Mouse (Mus musculus) embryonic fibroblast, embryonic 13.5 days (primary cell): ENCODE data around the gene Crabp2. TPM values are rescaled to one million over a fixed set of nuclear protein-coding genes. Genes with fewer than 3 reads are reported as not detected.
"Not testable (repeated sequence)": the region's sequence is repeated elsewhere in the genome, so short reads cannot be mapped to it uniquely, and the experiment has no call there.

Source experiments
- H3K27ac ChIP-seq: 2 replicates; pipeline ENCODE4 v1.5.1; 2012; ENCODE audit warnings: low read length, control low read depth, inconsistent platforms; ENCODE audit not compliant: insufficient read depth
- H3K4me1 ChIP-seq: 2 replicates; pipeline ENCODE4 v1.6.1; 2011; ENCODE audit warnings: low read length; ENCODE audit not compliant: control insufficient read depth, insufficient read depth
- H3K4me3 ChIP-seq: 2 replicates; pipeline ENCODE4 v1.5.1; 2011; ENCODE audit warnings: mild to moderate bottlenecking, control low read depth, low read length; ENCODE audit not compliant: insufficient read depth
- CTCF ChIP-seq: IDR thresholded peaks from 2 replicates; pipeline ENCODE4 v1.5.1; 2011; ENCODE audit warnings: mild to moderate bottlenecking, control low read depth, low read length, moderate library complexity, borderline replicate concordance; ENCODE audit not compliant: insufficient read depth
- POLR2A ChIP-seq: IDR thresholded peaks from 2 replicates; pipeline ENCODE4 v1.6.1; 2011; ENCODE audit warnings: low read depth, mild to moderate bottlenecking, control low read depth, low read length, moderate library complexity
- polyA plus RNA-seq: library from polyadenylated mRNA; stranded (reverse); fragments of >200 nt; gene quantifications from 2 replicates; pipeline ENCODE4 v1.2.4, GENCODE M21; 2011; ENCODE audit warnings: low read depth; ENCODE audit not compliant: missing spikeins, insufficient read length

Crabp2 gene
- 80.0 and 99.8 TPM in 2 replicates for polyA plus RNA-seq

DNA sequence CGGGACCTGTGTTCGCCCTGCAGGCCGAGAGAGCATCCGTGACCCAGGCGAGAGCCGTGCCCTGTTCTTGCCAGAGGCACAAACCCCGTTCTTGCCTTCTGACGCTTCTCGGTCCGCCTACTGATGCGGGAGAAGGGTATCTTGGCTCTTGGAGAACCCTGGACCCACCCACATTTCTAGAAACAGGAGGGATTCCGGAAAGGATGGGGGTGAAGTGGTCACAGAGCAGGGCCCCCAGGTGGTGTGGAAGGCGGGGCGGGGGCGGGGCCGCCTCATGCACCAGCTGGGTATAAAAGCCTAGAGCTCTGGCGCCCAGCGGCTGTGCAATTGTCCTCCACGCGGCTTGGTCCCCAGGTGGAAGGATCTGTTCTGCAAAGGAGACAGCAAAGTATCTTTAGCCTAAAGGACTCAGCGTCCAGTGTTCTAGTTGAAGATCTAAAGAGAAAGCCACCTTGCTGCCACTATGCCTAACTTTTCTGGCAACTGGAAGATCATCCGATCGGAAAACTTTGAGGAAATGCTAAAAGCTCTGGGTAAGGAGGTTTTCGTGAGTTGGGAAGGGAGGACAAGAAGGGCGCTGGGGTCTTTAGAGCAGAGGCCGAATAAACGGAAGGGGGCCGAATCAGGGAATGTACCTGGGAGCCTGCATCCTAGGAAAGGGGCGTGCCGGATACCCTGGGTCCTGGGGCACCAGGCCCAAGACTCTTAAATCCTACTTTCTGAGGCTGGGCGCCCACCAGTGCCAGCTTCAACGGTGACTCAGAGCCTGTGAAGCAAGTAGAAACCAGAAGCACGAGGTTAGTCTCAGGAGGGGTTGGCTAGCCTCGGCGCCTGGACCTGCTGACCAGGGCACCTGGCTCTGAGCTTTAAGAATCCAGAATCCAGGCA is at the start of gene Crabp2:
Gene Crabp2, plus strand, starts transcription at position 289 of the 888 bp plus-strand sequence.
- H3K4me1 ChIP-seq: peaks cover 37% of the 10 kb centered on the region
- H3K4me3 ChIP-seq: peak within 1 kb of the TSS; percentile 28
- TF ChIP-seq POLR2A (peak; percentile 82), CTCF (no peak)
- peak within 1 kb of the TSS; percentile 73 for H3K27ac ChIP-seq

DNA sequence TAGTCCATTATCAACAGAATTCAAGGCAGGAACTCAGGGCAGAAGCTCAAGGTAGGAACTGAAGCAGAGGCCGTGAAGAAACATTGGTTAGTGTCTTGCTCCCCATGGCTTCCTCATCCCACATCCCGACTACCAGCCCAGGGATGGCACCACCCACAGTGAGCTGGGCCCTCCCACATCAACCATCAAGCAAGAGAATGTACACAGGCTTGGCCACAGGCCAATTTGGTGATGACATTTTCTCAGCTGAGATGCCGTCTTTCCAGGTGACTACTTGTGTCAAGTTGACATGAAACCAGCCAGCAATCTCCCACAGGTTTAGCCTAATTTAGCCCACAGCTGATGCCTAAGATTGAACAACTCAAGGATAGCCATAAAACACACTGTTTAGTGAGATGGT is 49.2 kb upstream of the Crabp2 start:
- H3K4me1 ChIP-seq: no peaks in the 10 kb centered on the region
- TF ChIP-seq POLR2A (no peak), CTCF (no peak)
- no peak overlapping the region for H3K4me3 ChIP-seq
- no peak overlapping the region for H3K27ac ChIP-seq

DNA sequence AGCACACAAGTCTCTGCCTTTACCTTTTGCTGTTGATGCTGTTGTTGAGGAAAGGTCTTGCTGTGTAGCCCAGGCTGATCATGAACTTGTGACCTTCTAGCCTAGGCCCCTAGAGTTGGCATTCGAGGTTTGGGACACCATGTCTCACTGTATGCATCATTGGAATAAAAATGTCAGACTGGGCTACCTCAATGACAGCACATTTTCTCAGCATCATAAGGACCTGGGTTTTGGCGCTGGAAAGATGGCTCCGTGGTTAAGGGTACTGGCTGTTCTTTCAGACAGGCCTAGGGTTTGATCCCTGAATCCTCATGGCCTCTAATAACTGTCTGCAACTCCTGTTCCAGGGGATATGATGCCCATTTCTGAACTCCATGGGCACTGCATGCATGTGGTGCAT is 48.7 kb upstream of the Crabp2 start:
- TF ChIP-seq POLR2A: no peak
- no peak for TF ChIP-seq CTCF
- no peak overlapping the region for H3K4me3 ChIP-seq
- no peak overlapping the region for H3K27ac ChIP-seq
- no peaks in the 10 kb centered on the region for H3K4me1 ChIP-seq

DNA sequence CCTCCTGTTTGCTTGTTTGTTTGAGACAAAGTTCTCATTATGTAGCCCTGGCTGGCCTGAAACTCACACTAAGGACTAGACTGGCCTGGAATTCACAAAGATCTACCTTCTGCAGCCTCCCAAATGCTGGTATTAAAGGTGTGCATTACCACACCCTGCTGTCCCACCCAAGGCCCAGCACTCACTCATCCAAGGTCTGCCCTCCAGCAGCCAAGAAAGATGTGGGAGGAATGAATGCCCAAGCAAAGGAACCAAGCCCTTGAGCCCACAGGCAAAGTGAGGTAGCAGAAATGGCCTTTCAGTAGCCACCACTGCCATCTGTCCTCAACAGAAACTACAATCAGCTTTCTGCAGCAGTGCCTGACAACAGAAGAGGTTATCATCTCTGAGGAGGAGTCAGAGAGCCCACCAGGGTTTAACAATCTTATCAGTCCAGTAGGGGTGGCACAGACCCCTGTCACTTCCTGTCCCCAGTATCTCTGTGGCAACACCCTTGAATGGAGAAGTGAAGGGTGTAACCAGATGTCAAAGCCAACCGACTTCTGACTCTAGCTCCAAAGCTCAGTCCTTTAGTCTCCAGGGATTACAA is 47.3 kb upstream of the Crabp2 start:
- no peaks in the 10 kb centered on the region for H3K4me1 ChIP-seq
- H3K4me3 ChIP-seq: no peak overlapping the region
- TF ChIP-seq POLR2A (no peak), CTCF (no peak)
- no peak overlapping the region for H3K27ac ChIP-seq

DNA sequence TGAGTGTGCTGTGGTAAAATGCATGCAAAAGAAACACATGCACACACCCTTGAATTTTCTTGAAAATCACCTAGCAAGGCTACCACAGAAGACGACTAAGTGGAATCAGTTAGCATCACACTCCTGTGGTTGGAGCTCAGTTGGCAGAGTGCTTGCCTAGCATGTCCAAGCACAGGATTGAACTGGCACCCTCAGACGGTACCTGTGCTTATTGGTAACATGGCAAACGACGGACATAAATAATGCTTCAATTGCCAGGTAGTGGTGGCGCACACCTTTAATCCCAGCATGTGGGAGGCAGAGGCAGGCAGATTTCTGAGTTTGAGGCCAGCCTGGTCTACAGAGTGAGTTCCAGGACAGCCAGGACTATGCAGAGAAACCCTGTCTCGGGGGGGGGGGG is 46.5 kb upstream of the Crabp2 start:
- H3K27ac ChIP-seq, H3K4me3 ChIP-seq, H3K4me1 ChIP-seq: not testable (repeated sequence)

DNA sequence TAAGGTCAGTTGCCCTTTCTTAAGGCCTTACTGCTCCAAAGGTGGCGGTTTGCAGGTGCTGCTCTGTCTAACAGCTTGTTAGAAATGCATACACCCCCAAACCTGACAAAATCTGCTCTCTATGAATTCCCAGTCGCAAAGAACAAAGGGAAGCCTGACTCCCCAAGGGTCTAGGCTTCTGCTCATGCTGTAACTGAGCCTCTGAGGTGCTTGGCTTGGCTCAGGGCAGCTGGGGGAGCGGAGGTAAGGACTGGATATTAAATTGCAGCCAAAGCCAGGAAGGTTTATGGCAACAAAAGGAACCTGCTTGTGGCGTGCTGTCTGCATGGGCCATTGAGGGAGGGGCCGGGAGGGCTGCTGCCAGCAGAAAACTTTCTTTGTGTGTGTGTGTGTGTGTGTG is 44.6 kb upstream of the Crabp2 start:
- no peak overlapping the region for H3K4me3 ChIP-seq
- no peaks in the 10 kb centered on the region for H3K4me1 ChIP-seq
- TF ChIP-seq POLR2A: no peak
- no peak for TF ChIP-seq CTCF
- H3K27ac ChIP-seq: no peak overlapping the region

DNA sequence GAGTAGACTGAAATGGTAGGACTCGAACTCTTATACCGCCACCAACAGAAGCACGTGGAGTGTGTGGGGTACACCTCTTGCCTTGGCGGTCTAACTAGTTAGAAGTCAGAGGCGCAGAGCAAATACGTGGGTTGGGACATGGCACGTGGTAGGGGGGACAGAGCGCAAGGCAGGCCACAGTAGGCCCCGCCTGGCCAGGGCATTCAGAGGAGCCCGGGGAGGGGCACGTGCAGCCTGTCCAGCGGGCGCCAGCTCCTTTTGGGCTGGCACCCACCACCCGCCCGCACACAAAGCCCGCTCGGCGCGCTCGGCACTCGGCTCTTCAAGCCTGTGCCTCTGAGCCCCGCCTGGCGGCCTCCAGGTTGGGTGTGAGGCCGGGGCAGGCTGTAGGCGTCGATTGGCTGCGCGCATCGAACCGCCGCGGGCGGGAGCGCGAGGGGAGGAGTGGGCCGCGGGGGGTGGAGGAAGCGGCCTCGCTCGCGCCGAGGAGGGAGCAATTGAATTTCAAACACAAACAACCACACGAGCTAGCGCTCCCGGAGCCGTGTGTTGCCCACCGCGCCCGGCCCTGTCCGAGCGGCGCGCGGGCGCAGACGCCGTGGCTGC is 42.5 kb upstream of the Crabp2 start, which contains the start of gene Hdgf:
Gene Hdgf, plus strand, starts transcription at position 442 of the 606 bp plus-strand sequence.
- TF ChIP-seq POLR2A (peak; percentile 70), CTCF (no peak)
- Histone ChIP-seq H3K27ac (peak within 1 kb of the TSS; percentile 97), H3K4me3 (peak within 1 kb of the TSS; percentile 96), H3K4me1 (0 out of 2 replicates have a peak, but pooled peaks cover under 1% of the 10 kb centered on the region)

DNA sequence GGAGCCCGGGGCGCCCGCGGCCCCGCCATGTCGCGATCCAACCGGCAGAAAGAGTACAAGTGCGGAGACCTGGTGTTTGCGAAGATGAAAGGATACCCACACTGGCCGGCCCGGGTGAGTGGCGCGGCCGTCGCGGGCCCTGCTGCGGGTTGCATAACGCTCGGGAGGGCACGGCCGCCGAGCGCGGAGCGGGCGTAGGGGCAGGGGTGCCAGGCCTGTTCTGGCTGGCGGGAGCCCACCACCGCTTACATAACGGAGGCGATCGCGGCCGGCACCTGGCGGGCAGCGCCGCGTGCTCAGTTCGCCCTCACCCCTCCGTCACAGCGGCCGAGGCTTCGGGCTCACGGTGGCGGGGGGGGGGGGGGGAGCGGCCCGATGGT is 41.9 kb upstream of the Crabp2 start:
- TF ChIP-seq CTCF: no peak
- no peak for TF ChIP-seq POLR2A
- 0 out of 2 replicates have a peak, but pooled peaks cover 4% of the 10 kb centered on the region for H3K4me1 ChIP-seq
- H3K27ac ChIP-seq: peak overlapping the region; percentile 97
- peak overlapping the region; percentile 96 for H3K4me3 ChIP-seq

DNA sequence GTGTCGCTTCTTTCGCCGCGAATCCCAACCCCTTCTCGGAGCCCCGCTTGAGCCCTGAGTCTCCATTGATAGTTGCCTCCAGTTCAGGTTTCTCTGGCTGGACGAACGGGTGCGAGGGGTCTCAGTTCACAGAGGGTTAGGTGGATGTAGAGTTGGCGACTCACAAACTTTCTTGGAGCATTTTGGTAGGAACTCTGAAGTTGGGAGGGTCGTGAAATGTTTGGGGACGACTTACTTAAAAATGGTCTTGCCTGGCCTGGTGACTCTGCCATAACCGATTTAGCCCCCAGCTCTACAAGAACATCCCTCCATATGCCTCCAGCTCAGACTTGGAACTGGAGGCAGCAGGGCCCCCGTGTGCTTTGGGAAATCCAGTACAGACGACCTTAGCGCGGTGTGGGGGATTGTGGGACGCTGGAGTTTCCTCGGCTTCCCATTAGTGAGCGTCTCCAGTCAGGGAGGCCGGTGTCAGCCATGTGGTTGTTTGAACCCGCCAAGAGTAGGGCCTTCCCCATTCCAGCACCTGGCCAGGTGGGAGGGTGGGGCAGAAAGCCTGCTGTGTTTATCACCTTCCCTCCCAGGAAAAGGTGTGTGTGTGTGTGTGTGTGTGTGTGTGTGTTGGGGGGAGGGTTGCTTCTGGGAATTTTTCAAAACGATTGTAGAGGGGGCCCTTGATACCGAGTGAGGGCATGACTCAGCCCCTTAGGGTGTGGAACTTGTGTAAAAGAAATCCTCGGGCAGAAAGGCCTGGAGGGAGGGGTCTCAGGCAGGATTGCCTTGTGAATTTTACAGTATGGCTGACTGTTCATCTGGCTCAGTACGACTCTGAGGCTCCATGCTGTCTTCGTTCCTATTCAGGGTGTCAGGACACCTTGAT is 41.2 kb upstream of the Crabp2 start:
- Histone ChIP-seq H3K4me3 (peak overlapping the region; percentile 96), H3K4me1 (peaks cover 8% of the 10 kb centered on the region)
- TF ChIP-seq CTCF: no peak
- TF ChIP-seq POLR2A: peak; percentile 63

More for the DNA sequence above, 41.2 kb upstream of the Crabp2 start:
- H3K27ac ChIP-seq: peak overlapping the region; percentile 97
